12 mouse cellular contexts compared by ENCODE assay signal in genomic region chr5:149647367-149648115, GRCm38 (mm10). TPM values are rescaled to one million over a fixed set of nuclear protein-coding genes. Genes with fewer than 3 reads are reported as not detected.
A peak's percentile ranks its signal among the peaks of the same experiment; 100 is the strongest.
DNase-seq lines count a peak whose midpoint lies in the region; ATAC-seq and TF ChIP-seq lines count a peak whose summit lies in the region.
"Had no signal": no experiment of that assay in that cellular context is flagged by ENCODE, and none has a peak within 500 bp of the region (broad histone marks: within the 10 kb centered on the region; RNA-seq: fewer than 3 reads in every experiment).

No protein-coding gene starts in this region.

- no peak overlapping the region for H3K9ac ChIP-seq in hindbrain, embryonic 13.5 days
- no peak overlapping the region for H3K9ac ChIP-seq in hindbrain, embryonic 12.5 days
- H3K9ac ChIP-seq in ES-E14 (ENCODE audit: insufficient read depth, low read depth, low read length, poor library complexity, severe bottlenecking), result no peak overlapping the region

- no peak overlapping the region for H3K4me3 ChIP-seq in hindbrain, embryonic 13.5 days
- H3K4me3 ChIP-seq in hindbrain, embryonic 12.5 days, result no peak overlapping the region
- H3K4me3 ChIP-seq in ES-E14 (ENCODE audit: insufficient read depth in 1 of 2, low read depth in 1 of 2, low read length in 2 of 2, poor library complexity in 1 of 2, severe bottlenecking in 1 of 2), result no peak overlapping the region
- H3K4me3 ChIP-seq: erythroblast, embryonic 14.5 days; myocyte had no signal

- H3K27ac ChIP-seq in hindbrain, embryonic 13.5 days, result peak overlapping the region; percentile 18; the same call in 1 of the 2 replicates
- no peak overlapping the region for H3K27ac ChIP-seq in hindbrain, embryonic 12.5 days
- H3K27ac ChIP-seq in ES-E14 (ENCODE audit: insufficient read depth, low read depth, low read length, poor library complexity, severe bottlenecking), result no peak overlapping the region

- no peaks in the 10 kb centered on the region for H3K27me3 ChIP-seq in hindbrain, embryonic 13.5 days
- H3K27me3 ChIP-seq in hindbrain, embryonic 12.5 days, result no peaks in the 10 kb centered on the region; the same call in 1 of the 2 replicates

- H3K4me1 ChIP-seq in hindbrain, embryonic 13.5 days (replicated peaks), result peaks cover 23% of the 10 kb centered on the region
- peaks cover 8% of the 10 kb centered on the region for H3K4me1 ChIP-seq in hindbrain, embryonic 12.5 days
- H3K4me1 ChIP-seq in ES-E14 (ENCODE audit: control insufficient read depth in 2 of 2, insufficient read depth in 2 of 2, low read length in 2 of 2, poor library complexity in 1 of 2), result peaks cover 4 to 16% of the 10 kb centered on the region in 2 experiments; a peak in 3 of 4 replicates

- H3K4me2 ChIP-seq in hindbrain, embryonic 13.5 days, result no peak overlapping the region
- no peak overlapping the region for H3K4me2 ChIP-seq in hindbrain, embryonic 12.5 days (replicated peaks)

- DNase-seq in ES-E14 (ENCODE audit: low read depth, low spot score) (no peak), adipocyte (ENCODE audit: low spot score) (peak; percentile 58)
- DNase-seq in embryo, embryonic 11 days, result no peak
- no peak for DNase-seq in thymus, postnatal 25 days
- no peak for DNase-seq in lung, postnatal 14 days
- DNase-seq: cerebellum, adult 8-10 months; gastrocnemius, postnatal 36 days had no signal

- no peaks in the 10 kb centered on the region for H3K36me3 ChIP-seq in hindbrain, embryonic 13.5 days
- no peaks in the 10 kb centered on the region for H3K36me3 ChIP-seq in hindbrain, embryonic 12.5 days
- peaks cover 2% of the 10 kb centered on the region; the same call in 1 of the 2 replicates for H3K36me3 ChIP-seq in ES-E14 (ENCODE audit: control insufficient read depth, insufficient read depth, low read length, poor library complexity, severe bottlenecking)

- peak; percentile 61; the same call in 1 of the 2 replicates for ATAC-seq in hindbrain, embryonic 13.5 days (ENCODE audit: low FRiP score)
- no peak; the same call in 1 of the 2 replicates for ATAC-seq in hindbrain, embryonic 12.5 days (ENCODE audit: low FRiP score)
- ATAC-seq in megakaryocyte progenitor cell, adult 5-6 weeks (replicated peaks; ENCODE audit: poor library complexity), result peak; percentile 33

- no peaks in the 10 kb centered on the region for H3K9me3 ChIP-seq in hindbrain, embryonic 13.5 days
- H3K9me3 ChIP-seq in hindbrain, embryonic 12.5 days (replicated peaks), result no peaks in the 10 kb centered on the region
- no peaks in the 10 kb centered on the region for H3K9me3 ChIP-seq in ES-E14 (ENCODE audit: control insufficient read depth, insufficient read depth, low read depth, low read length)

- 63% methylated on average over 8 of the region's 8 CpGs for WGBS in hindbrain, embryonic 13.5 days
- WGBS in hindbrain, embryonic 12.5 days, result 65% methylated on average over 8 of the region's 8 CpGs

- in situ Hi-C loops in ES-E14 (cut with MboI; ENCODE audit: low sequenced_read_pairs in 2 of 2, unreplicated experiment in 2 of 2), result no loop called here

TF ChIP-seq in ES-E14, 5 proteins besides CTCF, POLR2A, EP300 and RAD21:
- TF ChIP-seq ZC3H11A (IDR thresholded peaks at IDR 0.05; ENCODE audit: borderline replicate concordance, low read depth, low read length), result no peak
- 0 out of 2 replicates have a peak, but pooled peaks have one; percentile 52 for TF ChIP-seq ZNF384 (IDR thresholded peaks at IDR 0.05; ENCODE audit: low read depth, low read length)

RNA-seq across cellular contexts. Expression of gene Hsph1, which starts 11.4 kb away (rescaled TPM):
- polyA plus RNA-seq in hindbrain, embryonic 13.5 days (2015; fragmentation: Nextera tagmentation; extraction: Ambion mirVana), result 83.7 and 92.0 TPM in 2 replicates
- polyA plus RNA-seq in hindbrain, embryonic 12.5 days (2016; fragmentation: Nextera tagmentation; extraction: Ambion mirVana), result 93.9 and 95.3 TPM in 2 replicates
- total RNA-seq in ES-E14 (2012; rRNA removed), result 80.4 and 98.3 TPM in 2 replicates
- 70.9 and 82.2 TPM in 2 replicates for total RNA-seq in megakaryocyte progenitor cell, adult 5-6 weeks (2015)
- 39.1 and 39.6 TPM in 2 replicates for total RNA-seq in megakaryocyte progenitor cell, adult 5-6 weeks (2017)

RNA-seq across cellular contexts. Expression of gene B3glct, which starts 30.5 kb away (rescaled TPM):
- polyA plus RNA-seq in hindbrain, embryonic 13.5 days (2015; fragmentation: Nextera tagmentation; extraction: Ambion mirVana), result 10.7 and 12.2 TPM in 2 replicates
- polyA plus RNA-seq in hindbrain, embryonic 12.5 days (2016; fragmentation: Nextera tagmentation; extraction: Ambion mirVana), result 14.8 and 16.3 TPM in 2 replicates
- total RNA-seq in ES-E14 (2012; rRNA removed), result 6.0 and 7.2 TPM in 2 replicates
- 8.9 and 10.9 TPM in 2 replicates for total RNA-seq in megakaryocyte progenitor cell, adult 5-6 weeks (2015)
- total RNA-seq in megakaryocyte progenitor cell, adult 5-6 weeks (2017), result 5.9 and 9.7 TPM in 2 replicates
